Mouse (Mus musculus) CH12.LX (cell line): ENCODE results near the gene Chp1. TPM values are rescaled to one million over a fixed set of nuclear protein-coding genes. Genes with fewer than 3 reads are reported as not detected.

Source experiments
- DNase-seq: peaks from one replicate; pipeline ENCODE4 v3.0.0-alpha.2; 2013; ENCODE audit errors: extremely low read depth
- H3K27ac ChIP-seq: 2 replicates; pipeline ENCODE4 v1.5.1; 2012; ENCODE audit warnings: low read depth, mild to moderate bottlenecking, control low read depth, moderate library complexity; ENCODE audit not compliant: insufficient read depth
- H3K27me3 ChIP-seq: replicated peaks from 2 replicates; pipeline ENCODE3; 2012; ENCODE audit warnings: inconsistent platforms
- H3K36me3 ChIP-seq, 2 experiments: replicated peaks in 1 of 2; 2 replicates each; pipeline versions ENCODE3 to v1.6.1; 2012; ENCODE audit warnings: inconsistent platforms in 1 of 2, low read length in 1 of 2, mild to moderate bottlenecking in 1 of 2, mixed read lengths in 1 of 2, moderate library complexity in 1 of 2; ENCODE audit not compliant: control insufficient read depth in 1 of 2, insufficient read depth in 1 of 2
- H3K4me1 ChIP-seq, 2 experiments: 2 replicates each; pipeline ENCODE4 v1.6.1; 2012; ENCODE audit warnings: inconsistent platforms in 1 of 2, moderate library complexity in 1 of 2; ENCODE audit not compliant: insufficient read depth in 2 of 2, control insufficient read depth in 1 of 2
- H3K4me2 ChIP-seq: 2 replicates; pipeline ENCODE4 v1.6.1; 2012; ENCODE audit warnings: low read depth, mild to moderate bottlenecking, control low read depth; ENCODE audit not compliant: poor library complexity, insufficient read depth, severe bottlenecking
- H3K4me3 ChIP-seq, 3 experiments: fragments of 150-350 bp in 1 of 3; sonication (generic) in 1 of 3; replicated peaks in 1 of 3; 2 replicates each; pipeline versions ENCODE3 to v1.5.1; 2011 to 2012; ENCODE audit warnings: low read depth in 2 of 3, low read length in 2 of 3, mild to moderate bottlenecking in 2 of 3, moderate library complexity in 2 of 3, control low read depth in 1 of 3, improper control_type of control experiment in 1 of 3, inconsistent platforms in 1 of 3, mixed read lengths in 1 of 3; ENCODE audit not compliant: poor library complexity in 1 of 3
- H3K79me2 ChIP-seq: replicated peaks from 2 replicates; pipeline ENCODE4 v1.6.1; 2012; ENCODE audit warnings: mild to moderate bottlenecking, moderate library complexity; ENCODE audit not compliant: control insufficient read depth, poor library complexity, insufficient read depth, severe bottlenecking; ENCODE audit errors: extremely low read depth
- H3K9ac ChIP-seq: 2 replicates; pipeline ENCODE4 v1.6.1; 2012; ENCODE audit warnings: low read depth, mild to moderate bottlenecking, control low read depth, moderate library complexity; ENCODE audit not compliant: insufficient read depth
- H3K9me3 ChIP-seq: replicated peaks from 2 replicates; pipeline ENCODE3; 2012; ENCODE audit warnings: low read length, inconsistent platforms, mixed read lengths
- CHD1 ChIP-seq: IDR thresholded peaks from 2 replicates; pipeline ENCODE4 v1.6.1; 2012; ENCODE audit warnings: low read depth, low read length, improper control_type of control experiment, inconsistent platforms
- E2F4 ChIP-seq: IDR thresholded peaks from 2 replicates; pipeline ENCODE4 v1.6.1; 2011; ENCODE audit warnings: low read depth, low read length, improper control_type of control experiment; ENCODE audit not compliant: insufficient replicate concordance
- ELF1 ChIP-seq: IDR thresholded peaks from 2 replicates; pipeline ENCODE4 v1.6.1; 2014; ENCODE audit warnings: low read depth, mild to moderate bottlenecking, inconsistent platforms, low read length, improper control_type of control experiment
- ETS1 ChIP-seq: conservative IDR thresholded peaks from 2 replicates; pipeline ENCODE4 v1.6.1; 2012; ENCODE audit warnings: low read depth, mild to moderate bottlenecking, inconsistent platforms, low read length, improper control_type of control experiment, moderate library complexity
- MAZ ChIP-seq: IDR thresholded peaks from 2 replicates; pipeline ENCODE4 v1.6.1; 2012; ENCODE audit warnings: low read depth, mild to moderate bottlenecking, inconsistent platforms, low read length, improper control_type of control experiment, moderate library complexity
- MYC ChIP-seq: IDR thresholded peaks from 2 replicates; pipeline ENCODE4 v1.6.1; 2011; ENCODE audit warnings: low read depth, mild to moderate bottlenecking, improper control_type of control experiment, low read length
- NRF1 ChIP-seq: IDR thresholded peaks from 2 replicates; pipeline ENCODE4 v1.6.1; 2014; ENCODE audit warnings: low read depth, mild to moderate bottlenecking, inconsistent platforms, low read length, improper control_type of control experiment, moderate library complexity
- POLR2AphosphoS2 ChIP-seq: IDR thresholded peaks from 2 replicates; pipeline ENCODE4 v1.6.1; 2011; ENCODE audit warnings: low read depth, low read length, improper control_type of control experiment
- TBP ChIP-seq: conservative IDR thresholded peaks from 2 replicates; pipeline ENCODE4 v1.6.1; 2011; ENCODE audit warnings: low read depth, low read length, improper control_type of control experiment
- TCF12 ChIP-seq: IDR thresholded peaks from 2 replicates; pipeline ENCODE4 v1.6.1; 2014; ENCODE audit warnings: low read depth, mild to moderate bottlenecking, inconsistent platforms, low read length, improper control_type of control experiment
- UBTF ChIP-seq: IDR thresholded peaks from 2 replicates; pipeline ENCODE4 v1.6.1; 2012; ENCODE audit warnings: low read depth, mild to moderate bottlenecking, inconsistent platforms, low read length, improper control_type of control experiment, moderate library complexity
- USF2 ChIP-seq: conservative IDR thresholded peaks from 2 replicates; pipeline ENCODE4 v1.6.1; 2011; ENCODE audit warnings: low read depth, low read length, improper control_type of control experiment
- ZC3H11A ChIP-seq: IDR thresholded peaks from 2 replicates; pipeline ENCODE4 v1.6.1; 2012; ENCODE audit warnings: low read depth, mild to moderate bottlenecking, inconsistent platforms, low read length, improper control_type of control experiment
- dilution Hi-C: fragments of 300-500 bp; cut with MboI; formaldehyde crosslinking; loops from 2 replicates; pipeline ENCODE4 v1.14.3; 2020; ENCODE audit warnings: low sequenced_read_pairs; ENCODE audit not compliant: extremely low pct_unique_long_range_greater_than_20kb, extremely low pct_ligation_motif_present
- in situ Hi-C: fragments of 300-500 bp; cut with MboI; formaldehyde crosslinking; loops from 3 replicates; pipeline ENCODE4 v1.14.3; 2019; ENCODE audit warnings: low sequenced_read_pairs, low pct_ligation_motif_present, low pct_unique_long_range_greater_than_20kb, mixed read lengths
- polyA plus RNA-seq: library from polyadenylated mRNA; unstranded; fragments of >175 nt; gene quantifications from 2 replicates; pipeline ENCODE4 v1.2.1, GENCODE M21; 2012; ENCODE audit warnings: low read depth; ENCODE audit not compliant: insufficient read length
- total RNA-seq, 2 experiments: library from RNA; depleted of rRNA; stranded (reverse); fragments of 300-350 nt in 1 of 2; fragments of >200 nt in 1 of 2; gene quantifications; 2 replicates each; pipeline ENCODE4 v1.2.3; 2012 to 2014

The Chp1 gene
- total and polyA plus RNA-seq, 3 experiments: 29.9 to 55.9 (median 47.9) TPM

DNA sequence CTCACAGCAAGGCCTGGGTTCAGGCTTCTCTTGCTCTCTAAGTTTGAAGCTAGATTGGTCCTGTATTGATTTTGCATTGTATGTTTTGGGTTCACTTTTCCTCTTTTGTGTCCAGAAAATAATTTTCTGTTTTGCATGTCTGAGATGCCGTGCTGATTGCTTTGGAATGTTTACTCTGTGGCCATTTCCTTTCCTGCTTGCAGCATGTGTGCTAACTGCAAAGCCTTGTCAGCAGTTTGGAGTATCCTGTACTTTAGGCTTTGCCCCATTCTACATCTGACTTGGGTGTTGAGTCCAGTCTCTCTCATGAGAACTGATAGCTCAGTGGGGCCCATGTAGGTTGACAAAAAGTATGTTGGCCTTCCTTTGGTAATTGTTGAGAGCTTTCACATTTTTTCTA, 55.0 kb downstream of the Chp1 start:
- H3K79me2 ChIP-seq: peaks cover 14% of the 10 kb centered on the region
- peaks cover 3 to 20% of the 10 kb centered on the region in 2 experiments; a peak in 2 of 4 replicates for H3K4me1 ChIP-seq
- H3K4me2 ChIP-seq: no peak overlapping the region
- H3K27ac ChIP-seq: no peak overlapping the region
- TF ChIP-seq NRF1 (no peak), TBP (no peak), TCF12 (no peak), UBTF (no peak), MAZ (no peak), CHD1 (no peak), E2F4 (no peak)
- H3K27me3 ChIP-seq: no peaks in the 10 kb centered on the region
- H3K36me3 ChIP-seq: peaks cover 39 to 82% of the 10 kb centered on the region in 2 experiments
- no peak overlapping the region for H3K9ac ChIP-seq
- H3K9me3 ChIP-seq: no peaks in the 10 kb centered on the region
- DNase-seq: no peak
- in situ Hi-C loops (no loop called here), dilution Hi-C loops (no loop called here)
- H3K4me3 ChIP-seq: no peak overlapping the region

DNA sequence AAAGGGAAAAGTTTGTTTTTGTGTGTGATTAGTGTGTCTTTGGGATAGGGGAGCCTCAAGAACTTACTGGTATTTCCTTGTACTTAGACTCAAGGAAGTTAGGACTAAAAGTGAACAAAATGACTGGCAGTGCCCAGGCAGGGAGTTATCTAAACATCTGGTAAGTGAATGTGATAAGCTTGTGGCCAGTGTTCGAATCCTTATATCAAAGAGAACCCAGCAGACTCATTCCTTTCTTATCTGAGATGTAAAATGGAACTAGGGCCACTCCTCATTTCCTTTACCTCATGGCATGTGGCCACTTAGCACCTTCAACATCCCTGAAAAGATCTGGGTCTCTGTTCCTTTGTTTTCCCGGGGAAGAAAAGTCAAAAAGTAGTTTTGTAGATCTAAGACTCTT, 56.4 kb downstream of the Chp1 start:
- peaks cover 35 to 79% of the 10 kb centered on the region in 2 experiments for H3K36me3 ChIP-seq
- H3K27ac ChIP-seq: no peak overlapping the region

DNA sequence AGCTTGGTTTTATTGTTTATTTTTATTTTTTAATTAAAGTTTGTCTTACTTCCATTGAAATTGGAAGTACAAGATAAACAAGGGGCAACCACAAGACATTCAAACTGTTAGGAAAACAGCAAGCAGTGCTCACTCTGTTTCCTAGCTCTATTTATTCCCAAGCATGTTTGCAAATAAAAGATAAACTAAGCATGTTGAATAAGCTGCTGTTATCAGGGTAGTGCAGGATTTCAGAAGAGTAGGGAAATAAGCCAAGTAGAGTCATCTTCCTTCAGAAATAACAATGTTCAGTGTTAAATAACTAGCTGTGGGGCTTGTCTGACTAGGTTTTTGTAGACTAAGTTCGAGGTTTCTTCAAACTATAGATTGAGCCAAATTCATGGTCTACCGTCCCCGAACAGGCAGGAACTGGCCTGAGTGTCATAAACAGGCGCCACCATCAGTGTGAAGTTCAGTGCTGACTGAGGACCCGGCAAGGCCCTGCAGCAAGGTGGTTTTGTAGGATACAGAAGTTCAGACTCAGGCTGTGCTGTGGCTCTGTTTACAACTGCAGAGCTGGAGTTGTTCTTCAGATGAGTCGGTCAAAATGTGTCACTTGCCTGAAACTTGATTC, 58.0 kb downstream of the Chp1 start:
- peaks cover 3 to 10% of the 10 kb centered on the region in 2 experiments; a peak in 2 of 4 replicates for H3K4me1 ChIP-seq
- no peak overlapping the region for H3K9ac ChIP-seq
- DNase-seq: no peak
- TF ChIP-seq POLR2AphosphoS2 (peak; percentile 54; the same call in 1 of the 2 replicates), MYC (no peak)
- no peak overlapping the region for H3K4me2 ChIP-seq
- H3K27me3 ChIP-seq: no peaks in the 10 kb centered on the region
- H3K9me3 ChIP-seq: no peaks in the 10 kb centered on the region
- in situ Hi-C loops (no loop called here), dilution Hi-C loops (no loop called here)
- no peak overlapping the region for H3K4me3 ChIP-seq
- H3K27ac ChIP-seq: no peak overlapping the region
- H3K36me3 ChIP-seq: peaks cover 33 to 78% of the 10 kb centered on the region in 2 experiments
- H3K79me2 ChIP-seq: peaks cover 7% of the 10 kb centered on the region

More for the DNA sequence above, 56.4 kb downstream of the Chp1 start:
- no peaks in the 10 kb centered on the region for H3K9me3 ChIP-seq
- in situ Hi-C loops (no loop called here), dilution Hi-C loops (no loop called here)
- H3K4me3 ChIP-seq: no peak overlapping the region
- no peak overlapping the region for H3K4me2 ChIP-seq
- H3K27me3 ChIP-seq: no peaks in the 10 kb centered on the region
- no peak for DNase-seq
- H3K9ac ChIP-seq: no peak overlapping the region
- H3K4me1 ChIP-seq: peaks cover 3 to 14% of the 10 kb centered on the region in 2 experiments; a peak in 2 of 4 replicates
- H3K79me2 ChIP-seq: peaks cover 7% of the 10 kb centered on the region
- TF ChIP-seq ZC3H11A: no peak
- TF ChIP-seq NRF1: no peak
- TF ChIP-seq ETS1: no peak
- no peak for TF ChIP-seq ELF1
- no peak for TF ChIP-seq USF2
- TF ChIP-seq POLR2AphosphoS2: no peak
- TF ChIP-seq, all 38 proteins: peak for 0
